Mouse (Mus musculus) embryonic facial prominence, embryonic 13.5 days (tissue): ENCODE data around the gene Klf4. TPM values are rescaled to one million over a fixed set of nuclear protein-coding genes. Genes with fewer than 3 reads are reported as not detected.

Source experiments
- ATAC-seq: fragments of 200-750 bp; cut with Nextera tagmentation; 2 replicates; pipeline ENCODE4 v1.8.0; 2017; ENCODE audit warnings: low read depth; ENCODE audit not compliant: insufficient number of reproducible peaks, insufficient read depth, low FRiP score, low TSS enrichment
- H3K27ac ChIP-seq: fragments of 300-500 bp; sonication (generic); 2 replicates; pipeline ENCODE4 v1.5.1; 2015; ENCODE audit warnings: moderate library complexity, mild to moderate bottlenecking, inconsistent platforms
- H3K27me3 ChIP-seq: fragments of 300-500 bp; sonication (generic); 2 replicates; pipeline ENCODE4 v1.6.1; 2015; ENCODE audit warnings: mild to moderate bottlenecking, inconsistent platforms
- H3K36me3 ChIP-seq: fragments of 300-500 bp; sonication (generic); 2 replicates; pipeline ENCODE4 v1.6.1; 2015; ENCODE audit warnings: mild to moderate bottlenecking, inconsistent platforms
- H3K4me1 ChIP-seq: fragments of 300-500 bp; sonication (generic); 2 replicates; pipeline ENCODE4 v1.6.1; 2015; ENCODE audit warnings: inconsistent platforms
- H3K4me2 ChIP-seq: fragments of 300-500 bp; sonication (generic); 2 replicates; pipeline ENCODE4 v1.6.1; 2015; ENCODE audit warnings: moderate library complexity, mild to moderate bottlenecking, inconsistent platforms
- H3K4me3 ChIP-seq: fragments of 300-500 bp; sonication (generic); 2 replicates; pipeline ENCODE4 v1.5.1; 2015; ENCODE audit warnings: mild to moderate bottlenecking, inconsistent platforms
- H3K9ac ChIP-seq: fragments of 300-500 bp; sonication (generic); 2 replicates; pipeline ENCODE4 v1.6.1; 2015; ENCODE audit warnings: mild to moderate bottlenecking, inconsistent platforms
- H3K9me3 ChIP-seq: fragments of 300-500 bp; sonication (generic); 2 replicates; pipeline ENCODE4 v1.6.1; 2016; ENCODE audit warnings: inconsistent platforms
- WGBS: fragments of 180-500 bp; shearing (Covaris S2); methylation state at CpG from one replicate; pipeline ENCODE4 v1.1.7; 2015; ENCODE audit warnings: mixed read lengths; 5-methylcytosine and 5-hydroxymethylcytosine counted together
- polyA plus RNA-seq: library from polyadenylated mRNA; unstranded; fragments of >200 nt; fragmentation: Nextera tagmentation; extraction: Ambion mirVana; gene quantifications from 2 replicates; pipeline ENCODE4 v1.2.1, GENCODE M21; 2015

Gene Klf4
- 21.2 and 22.6 TPM in 2 replicates for polyA plus RNA-seq

GRCm38 (mm10) chr4:55532407-55533195, at the start of gene Klf4:
Gene Klf4, minus strand, starts transcription at chr4:55532466.
- Histone ChIP-seq H3K9ac (peak within 1 kb of the TSS; percentile 86), H3K9me3 (no peaks in the 10 kb centered on the region), H3K27me3 (peaks cover 10% of the 10 kb centered on the region; the same call in 1 of the 2 replicates), H3K4me3 (peak within 1 kb of the TSS; percentile 74), H3K4me2 (peak within 1 kb of the TSS; percentile 94), H3K4me1 (peaks cover 26% of the 10 kb centered on the region), H3K36me3 (0 out of 2 replicates have a peak, but pooled peaks cover 3% of the 10 kb centered on the region), H3K27ac (peak within 1 kb of the TSS; percentile 96)
- peak; percentile 81 for ATAC-seq
- WGBS, result under 1% methylated on average over 84 of the region's 99 CpGs

GRCm38 (mm10) chr4:55571432-55571831, 39.2 kb upstream of the Klf4 start:
- 81% methylated on average over 2 of the region's 2 CpGs for WGBS
- no peaks in the 10 kb centered on the region for H3K36me3 ChIP-seq

GRCm38 (mm10) chr4:55567986-55568385, 35.7 kb upstream of the Klf4 start:
- Histone ChIP-seq H3K27ac (no peak overlapping the region), H3K27me3 (no peaks in the 10 kb centered on the region)

More at GRCm38 (mm10) chr4:55571432-55571831, 39.2 kb upstream of the Klf4 start:
- no peak overlapping the region for H3K9ac ChIP-seq
- H3K4me2 ChIP-seq, result no peak overlapping the region
- no peak overlapping the region for H3K27ac ChIP-seq
- no peak overlapping the region for H3K4me3 ChIP-seq
- H3K4me1 ChIP-seq, result peaks cover 4% of the 10 kb centered on the region; the same call in 1 of the 2 replicates
- no peak for ATAC-seq
- H3K9me3 ChIP-seq, result no peaks in the 10 kb centered on the region
- H3K27me3 ChIP-seq, result no peaks in the 10 kb centered on the region

GRCm38 (mm10) chr4:55567575-55567974, 35.3 kb upstream of the Klf4 start:
- Histone ChIP-seq H3K4me2 (no peak overlapping the region), H3K27me3 (no peaks in the 10 kb centered on the region), H3K27ac (no peak overlapping the region), H3K9ac (no peak overlapping the region), H3K4me1 (peaks cover 13% of the 10 kb centered on the region), H3K9me3 (no peaks in the 10 kb centered on the region), H3K36me3 (no peaks in the 10 kb centered on the region), H3K4me3 (no peak overlapping the region)
- 48% methylated on average over 5 of the region's 5 CpGs for WGBS
- ATAC-seq, result no peak

More at GRCm38 (mm10) chr4:55567986-55568385, 35.7 kb upstream of the Klf4 start:
- H3K4me1 ChIP-seq, result peaks cover 13% of the 10 kb centered on the region
- H3K9me3 ChIP-seq, result no peaks in the 10 kb centered on the region
- no peak for ATAC-seq
- H3K4me2 ChIP-seq, result no peak overlapping the region
- WGBS, result 73% methylated on average over 9 of the region's 9 CpGs
- no peak overlapping the region for H3K4me3 ChIP-seq
- H3K36me3 ChIP-seq, result no peaks in the 10 kb centered on the region
- no peak overlapping the region for H3K9ac ChIP-seq

- Histone ChIP-seq H3K9me3 (no peaks in the 10 kb centered on the region), H3K27ac (no peak overlapping the region), H3K4me2 (no peak overlapping the region), H3K27me3 (no peaks in the 10 kb centered on the region), H3K36me3 (no peaks in the 10 kb centered on the region), H3K4me3 (no peak overlapping the region), H3K9ac (no peak overlapping the region), H3K4me1 (peaks cover 13% of the 10 kb centered on the region)
- 76% methylated on average over 2 of the region's 2 CpGs for WGBS
- ATAC-seq, result no peak
Observed at GRCm38 (mm10) chr4:55564317-55564716, 32.1 kb upstream of the Klf4 start.

GRCm38 (mm10) chr4:55563050-55563449, 30.8 kb upstream of the Klf4 start:
- no peaks in the 10 kb centered on the region for H3K27me3 ChIP-seq
- H3K4me2 ChIP-seq, result no peak overlapping the region
- H3K4me1 ChIP-seq, result peaks cover 13% of the 10 kb centered on the region
- no peak overlapping the region for H3K4me3 ChIP-seq
- WGBS, result 29% methylated on average over 8 of the region's 8 CpGs
- H3K36me3 ChIP-seq, result no peaks in the 10 kb centered on the region
- no peaks in the 10 kb centered on the region for H3K9me3 ChIP-seq
- ATAC-seq, result no peak
- H3K27ac ChIP-seq, result peak overlapping the region; percentile 48; the same call in 1 of the 2 replicates
- H3K9ac ChIP-seq, result no peak overlapping the region

- Histone ChIP-seq H3K27ac (no peak overlapping the region), H3K36me3 (no peaks in the 10 kb centered on the region), H3K4me2 (no peak overlapping the region), H3K4me1 (peaks cover 9% of the 10 kb centered on the region), H3K9ac (no peak overlapping the region), H3K27me3 (no peaks in the 10 kb centered on the region), H3K9me3 (no peaks in the 10 kb centered on the region), H3K4me3 (no peak overlapping the region)
- no peak for ATAC-seq
- WGBS, result 71% methylated on average over 3 of the region's 3 CpGs
Observed at GRCm38 (mm10) chr4:55562062-55562461, 29.8 kb upstream of the Klf4 start.

- peak overlapping the region; percentile 9; the same call in 1 of the 2 replicates for H3K4me2 ChIP-seq
- no peak overlapping the region for H3K4me3 ChIP-seq
- H3K27me3 ChIP-seq, result no peaks in the 10 kb centered on the region
- peaks cover 25% of the 10 kb centered on the region for H3K4me1 ChIP-seq
- H3K36me3 ChIP-seq, result no peaks in the 10 kb centered on the region
- WGBS, result 41% methylated on average over 12 of the region's 12 CpGs
- no peak overlapping the region for H3K9ac ChIP-seq
- peak overlapping the region; percentile 71 for H3K27ac ChIP-seq
- no peak; the same call in 1 of the 2 replicates for ATAC-seq
- no peaks in the 10 kb centered on the region for H3K9me3 ChIP-seq
Observed at GRCm38 (mm10) chr4:55546869-55547268, 14.6 kb upstream of the Klf4 start.

- no peak for ATAC-seq
- Histone ChIP-seq H3K27ac (no peak overlapping the region), H3K4me3 (no peak overlapping the region), H3K27me3 (no peaks in the 10 kb centered on the region), H3K9me3 (no peaks in the 10 kb centered on the region), H3K4me2 (no peak overlapping the region), H3K9ac (no peak overlapping the region), H3K4me1 (peaks cover 25% of the 10 kb centered on the region), H3K36me3 (no peaks in the 10 kb centered on the region)
- WGBS, result 55% methylated on average over 2 of the region's 2 CpGs
Observed at GRCm38 (mm10) chr4:55542753-55543152, 10.5 kb upstream of the Klf4 start.

- Histone ChIP-seq H3K9ac (no peak overlapping the region), H3K9me3 (no peaks in the 10 kb centered on the region), H3K36me3 (no peaks in the 10 kb centered on the region), H3K27me3 (no peaks in the 10 kb centered on the region), H3K4me1 (peaks cover 17% of the 10 kb centered on the region), H3K4me2 (no peak overlapping the region), H3K4me3 (no peak overlapping the region), H3K27ac (no peak overlapping the region)
- WGBS, result 67% methylated on average over 4 of the region's 4 CpGs
- ATAC-seq, result no peak
Observed at GRCm38 (mm10) chr4:55541654-55542053, 9.4 kb upstream of the Klf4 start.

- no peak overlapping the region for H3K27ac ChIP-seq
- 76% methylated on average over 4 of the region's 4 CpGs for WGBS
- H3K9ac ChIP-seq, result no peak overlapping the region
- no peak for ATAC-seq
- H3K9me3 ChIP-seq, result no peaks in the 10 kb centered on the region
- H3K4me1 ChIP-seq, result peaks cover 13% of the 10 kb centered on the region
- H3K36me3 ChIP-seq, result no peaks in the 10 kb centered on the region
- no peaks in the 10 kb centered on the region for H3K27me3 ChIP-seq
- no peak overlapping the region for H3K4me3 ChIP-seq
- H3K4me2 ChIP-seq, result no peak overlapping the region
Observed at GRCm38 (mm10) chr4:55541221-55541620, 9.0 kb upstream of the Klf4 start.

- Histone ChIP-seq H3K4me1 (peaks cover 14% of the 10 kb centered on the region), H3K27me3 (peaks cover 8% of the 10 kb centered on the region; the same call in 1 of the 2 replicates), H3K9me3 (no peaks in the 10 kb centered on the region), H3K4me3 (no peak overlapping the region), H3K27ac (no peak overlapping the region), H3K4me2 (no peak overlapping the region), H3K9ac (no peak overlapping the region), H3K36me3 (0 out of 2 replicates have a peak, but pooled peaks cover 3% of the 10 kb centered on the region)
- ATAC-seq, result no peak
Observed at GRCm38 (mm10) chr4:55535012-55535411, 2.7 kb upstream of the Klf4 start.
